Mouse (Mus musculus): Measurements from ENCODE around the gene Rpa1. TPM values are rescaled to one million over a fixed set of nuclear protein-coding genes. Genes with fewer than 3 reads are reported as not detected.
A peak's percentile ranks its signal among the peaks of the same experiment; 100 is the strongest.

The Rpa1 gene
- polyA plus RNA-seq, 1 experiment from 2014 or later, result 78.6 TPM

DNA sequence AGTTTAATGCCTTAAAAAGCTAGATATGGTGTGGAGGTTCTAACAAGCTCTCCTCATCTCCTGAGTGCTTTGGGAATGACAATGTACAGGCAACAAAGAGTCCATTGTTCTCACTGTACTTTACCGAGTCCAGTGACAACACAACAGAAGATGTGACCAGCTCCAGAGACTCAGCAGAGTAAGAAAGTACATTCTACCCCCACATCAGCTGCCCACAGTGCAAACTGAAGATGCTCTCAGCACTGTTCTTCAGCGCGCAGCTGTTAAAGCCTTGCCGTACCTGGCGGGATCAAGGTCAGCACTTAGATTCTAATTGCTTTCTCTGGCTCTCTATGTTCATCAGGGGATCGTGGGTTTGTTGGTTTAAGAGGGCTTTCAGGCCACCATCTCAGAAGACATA lies 36.4 kb downstream of the Rpa1 start:
- 89% methylated on average over 6 of the region's 6 CpGs for WGBS (ENCODE audit: insufficient replicate concordance)
- ATAC-seq (ENCODE audit: low read depth), result no peak
- H3K9me3 ChIP-seq (replicated peaks; ENCODE audit: control insufficient read depth, low read length), result no peaks in the 10 kb centered on the region

DNA sequence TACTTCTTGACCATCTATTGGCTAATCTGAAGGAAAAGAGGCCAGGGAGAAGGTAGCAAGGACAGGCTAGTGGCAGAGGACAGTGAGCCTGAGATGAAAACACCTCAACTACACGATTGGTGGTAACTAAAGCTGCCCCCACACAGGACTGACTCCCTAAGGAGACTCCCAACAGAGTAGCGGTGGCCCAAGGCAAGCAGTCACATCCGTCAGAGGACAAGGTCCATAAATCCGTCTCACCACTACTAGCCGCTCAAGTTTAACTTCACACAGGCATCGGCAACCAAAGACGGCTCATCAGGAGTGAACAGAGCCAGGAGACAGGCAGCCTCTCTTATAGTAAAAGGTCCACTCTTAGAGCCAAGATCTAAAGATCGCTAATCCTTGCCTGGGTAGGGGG lies 37.3 kb downstream of the Rpa1 start:
- Histone ChIP-seq H3K27ac (ENCODE audit: low read length) (no peak overlapping the region), H3K27me3 (ENCODE audit: control insufficient read depth, insufficient read depth, low read depth, low read length) (no peaks in the 10 kb centered on the region), H3K4me1 (ENCODE audit: control insufficient read depth, low read depth, low read length) (no peaks in the 10 kb centered on the region), H3K4me3 (ENCODE audit: low read depth, low read length) (no peak overlapping the region), H3K9ac (ENCODE audit: low read depth, low read length) (no peak overlapping the region), H3K9me3 (replicated peaks; ENCODE audit: control insufficient read depth, low read length) (no peaks in the 10 kb centered on the region), H3K36me3 (ENCODE audit: control insufficient read depth, insufficient read depth) (peaks cover 79% of the 10 kb centered on the region), H3K4me2 (ENCODE audit: low read depth, low read length) (no peak overlapping the region)
- 88% methylated on average over 8 of the region's 8 CpGs for WGBS (ENCODE audit: insufficient replicate concordance)
- no peak for ATAC-seq (ENCODE audit: low read depth)

More for the DNA sequence above, 36.4 kb downstream of the Rpa1 start:
- Histone ChIP-seq H3K27ac (ENCODE audit: low read length) (no peak overlapping the region), H3K27me3 (ENCODE audit: control insufficient read depth, insufficient read depth, low read depth, low read length) (no peaks in the 10 kb centered on the region), H3K9ac (ENCODE audit: low read depth, low read length) (no peak overlapping the region), H3K4me3 (ENCODE audit: low read depth, low read length) (no peak overlapping the region), H3K4me1 (ENCODE audit: control insufficient read depth, low read depth, low read length) (no peaks in the 10 kb centered on the region), H3K36me3 (ENCODE audit: control insufficient read depth, insufficient read depth) (peaks cover 77% of the 10 kb centered on the region), H3K4me2 (ENCODE audit: low read depth, low read length) (no peak overlapping the region)

DNA sequence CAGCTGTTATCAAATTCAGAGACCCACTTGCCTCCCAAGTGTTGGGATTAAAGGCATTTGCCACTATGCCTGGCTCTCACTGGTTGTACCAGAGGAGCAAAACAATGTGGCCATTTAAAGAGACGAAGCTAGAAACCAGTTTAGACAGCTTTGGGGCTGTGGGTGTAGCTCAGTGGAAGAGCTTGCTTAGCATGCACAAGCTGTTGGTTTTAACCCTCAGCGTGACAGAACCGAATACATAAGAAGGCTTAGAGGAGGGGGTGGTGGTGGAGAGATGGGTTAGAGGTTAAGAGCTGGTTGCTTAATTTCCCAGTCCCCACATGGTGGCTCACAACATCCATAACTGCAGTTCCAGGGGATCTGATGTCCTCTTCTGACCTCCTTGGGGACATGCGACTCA lies 39.5 kb downstream of the Rpa1 start:
- Histone ChIP-seq H3K36me3 (ENCODE audit: control insufficient read depth, insufficient read depth) (peaks cover 73% of the 10 kb centered on the region), H3K4me2 (ENCODE audit: low read depth, low read length) (no peak overlapping the region), H3K4me3 (ENCODE audit: low read depth, low read length) (no peak overlapping the region), H3K27me3 (ENCODE audit: control insufficient read depth, insufficient read depth, low read depth, low read length) (no peaks in the 10 kb centered on the region), H3K4me1 (ENCODE audit: control insufficient read depth, low read depth, low read length) (no peaks in the 10 kb centered on the region; the same call in 1 of the 2 replicates), H3K27ac (ENCODE audit: low read length) (no peak overlapping the region), H3K9ac (ENCODE audit: low read depth, low read length) (no peak overlapping the region), H3K9me3 (replicated peaks; ENCODE audit: control insufficient read depth, low read length) (no peaks in the 10 kb centered on the region)
- no peak for ATAC-seq (ENCODE audit: low read depth)
- WGBS (ENCODE audit: insufficient replicate concordance), result 83% methylated on average over 4 of the region's 4 CpGs

DNA sequence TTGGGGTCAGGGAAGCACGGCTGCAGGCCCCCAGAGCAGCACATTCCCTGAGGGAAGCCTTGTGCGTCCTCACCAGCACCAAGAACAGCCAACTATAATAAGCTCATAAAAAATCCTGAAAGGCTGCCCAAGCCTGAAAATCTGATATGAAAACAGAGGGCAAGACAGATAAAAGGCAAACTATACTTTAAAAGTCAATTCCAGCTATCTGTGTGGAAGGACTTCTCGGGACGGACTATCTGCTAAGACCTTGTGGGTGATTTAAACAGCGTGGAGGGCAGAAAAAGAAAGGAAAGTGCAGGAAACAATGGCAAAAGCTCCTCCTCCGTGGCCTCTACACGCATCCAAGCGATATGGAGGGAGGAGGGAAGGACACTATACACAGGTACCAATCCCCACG lies 43.3 kb downstream of the Rpa1 start:
- Histone ChIP-seq H3K36me3 (ENCODE audit: control insufficient read depth, insufficient read depth) (peaks cover 73% of the 10 kb centered on the region), H3K27me3 (ENCODE audit: control insufficient read depth, insufficient read depth, low read depth, low read length) (no peaks in the 10 kb centered on the region), H3K4me2 (ENCODE audit: low read depth, low read length) (no peak overlapping the region), H3K9me3 (replicated peaks; ENCODE audit: control insufficient read depth, low read length) (no peaks in the 10 kb centered on the region), H3K9ac (ENCODE audit: low read depth, low read length) (no peak overlapping the region), H3K27ac (ENCODE audit: low read length) (no peak overlapping the region), H3K4me1 (ENCODE audit: control insufficient read depth, low read depth, low read length) (peaks cover 9% of the 10 kb centered on the region), H3K4me3 (ENCODE audit: low read depth, low read length) (no peak overlapping the region)
- WGBS (ENCODE audit: insufficient replicate concordance), result 47% methylated on average over 9 of the region's 9 CpGs
- no peak for ATAC-seq (ENCODE audit: low read depth)

DNA sequence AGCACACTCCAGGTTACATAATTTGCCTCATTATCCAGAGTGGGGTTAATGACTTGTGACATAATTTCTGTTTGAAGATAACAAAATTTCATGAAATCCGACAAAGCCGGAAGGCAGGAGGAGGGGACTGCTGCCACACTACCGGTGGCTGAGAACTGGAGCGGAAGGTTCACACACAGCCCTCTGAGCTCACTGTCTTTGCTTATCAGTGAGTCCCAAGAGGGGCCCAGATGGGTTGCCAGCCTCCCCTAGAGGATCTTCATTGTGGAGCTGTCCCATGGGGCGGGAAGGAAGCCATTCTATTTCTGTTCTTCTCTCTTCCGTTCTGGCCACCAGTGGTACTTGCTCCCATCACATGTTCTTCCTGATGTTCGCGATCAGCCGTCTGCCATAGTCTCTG lies 47.2 kb downstream of the Rpa1 start:
- Histone ChIP-seq H3K27me3 (ENCODE audit: control insufficient read depth, insufficient read depth, low read depth, low read length) (no peaks in the 10 kb centered on the region), H3K9me3 (replicated peaks; ENCODE audit: control insufficient read depth, low read length) (no peaks in the 10 kb centered on the region), H3K9ac (ENCODE audit: low read depth, low read length) (no peak overlapping the region), H3K4me1 (ENCODE audit: control insufficient read depth, low read depth, low read length) (peaks cover 19% of the 10 kb centered on the region), H3K4me3 (ENCODE audit: low read depth, low read length) (no peak overlapping the region), H3K27ac (ENCODE audit: low read length) (0 out of 2 replicates have a peak overlapping the region, but pooled peaks have one; percentile 24), H3K36me3 (ENCODE audit: control insufficient read depth, insufficient read depth) (peaks cover 46% of the 10 kb centered on the region), H3K4me2 (ENCODE audit: low read depth, low read length) (no peak overlapping the region)
- peak; percentile 80 for ATAC-seq (ENCODE audit: low read depth)
- 41% methylated on average over 9 of the region's 9 CpGs for WGBS (ENCODE audit: insufficient replicate concordance)

DNA sequence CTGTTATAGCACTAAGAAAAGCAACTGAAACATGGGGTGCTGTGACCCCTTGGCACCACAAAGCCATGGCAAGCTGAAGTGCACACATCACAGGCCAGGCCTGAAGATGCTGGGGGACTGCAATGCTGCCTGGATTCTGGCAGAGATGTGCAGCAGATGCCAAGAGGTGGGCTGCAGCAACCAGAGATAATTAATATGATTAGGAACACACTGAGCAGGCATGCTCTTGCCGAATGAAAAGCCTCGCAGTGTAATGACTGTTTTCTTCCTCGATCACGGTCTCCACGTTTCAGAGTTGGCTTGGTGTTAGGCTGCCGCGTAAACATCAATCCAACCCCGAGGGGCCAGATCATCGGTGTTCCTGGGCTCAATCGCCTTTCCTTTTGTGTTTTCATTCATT lies 48.3 kb downstream of the Rpa1 start:
- no peak overlapping the region for H3K27ac ChIP-seq (ENCODE audit: low read length)
- H3K4me1 ChIP-seq (ENCODE audit: control insufficient read depth, low read depth, low read length), result peaks cover 26% of the 10 kb centered on the region
- H3K27me3 ChIP-seq (ENCODE audit: control insufficient read depth, insufficient read depth, low read depth, low read length), result no peaks in the 10 kb centered on the region
- peaks cover 40% of the 10 kb centered on the region for H3K36me3 ChIP-seq (ENCODE audit: control insufficient read depth, insufficient read depth)
- H3K4me2 ChIP-seq (ENCODE audit: low read depth, low read length), result no peak overlapping the region
- H3K9me3 ChIP-seq (replicated peaks; ENCODE audit: control insufficient read depth, low read length), result no peaks in the 10 kb centered on the region
- H3K4me3 ChIP-seq (ENCODE audit: low read depth, low read length), result no peak overlapping the region
- WGBS (ENCODE audit: insufficient replicate concordance), result 85% methylated on average over 10 of the region's 10 CpGs
- ATAC-seq (ENCODE audit: low read depth), result no peak
- no peak overlapping the region for H3K9ac ChIP-seq (ENCODE audit: low read depth, low read length)

DNA sequence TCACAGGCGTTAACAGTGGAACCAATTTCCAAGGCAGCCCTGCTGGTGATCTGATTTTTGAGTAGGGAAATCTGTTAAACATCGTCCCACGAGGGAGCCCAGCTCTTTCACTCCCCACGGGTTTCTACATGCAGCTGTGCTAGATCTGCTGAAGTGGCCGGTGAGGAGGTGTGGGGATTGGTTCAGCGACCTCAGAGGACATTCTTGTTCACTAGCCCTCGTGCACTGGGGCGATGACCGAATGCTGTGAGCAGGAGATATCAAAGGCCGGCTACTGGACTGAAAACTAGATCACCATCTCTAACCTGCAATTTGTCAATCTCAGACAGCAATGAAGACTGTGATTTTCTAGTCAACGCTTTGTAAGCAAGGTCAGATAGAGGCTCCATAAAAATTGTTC lies 49.6 kb downstream of the Rpa1 start:
- Histone ChIP-seq H3K9ac (ENCODE audit: low read depth, low read length) (no peak overlapping the region), H3K4me1 (ENCODE audit: control insufficient read depth, low read depth, low read length) (peaks cover 33% of the 10 kb centered on the region), H3K27ac (ENCODE audit: low read length) (no peak overlapping the region), H3K36me3 (ENCODE audit: control insufficient read depth, insufficient read depth) (peaks cover 36% of the 10 kb centered on the region), H3K27me3 (ENCODE audit: control insufficient read depth, insufficient read depth, low read depth, low read length) (no peaks in the 10 kb centered on the region), H3K4me2 (ENCODE audit: low read depth, low read length) (no peak overlapping the region), H3K9me3 (replicated peaks; ENCODE audit: control insufficient read depth, low read length) (no peaks in the 10 kb centered on the region), H3K4me3 (ENCODE audit: low read depth, low read length) (no peak overlapping the region)
- 62% methylated on average over 11 of the region's 11 CpGs for WGBS (ENCODE audit: insufficient replicate concordance)
- ATAC-seq (ENCODE audit: low read depth), result no peak

DNA sequence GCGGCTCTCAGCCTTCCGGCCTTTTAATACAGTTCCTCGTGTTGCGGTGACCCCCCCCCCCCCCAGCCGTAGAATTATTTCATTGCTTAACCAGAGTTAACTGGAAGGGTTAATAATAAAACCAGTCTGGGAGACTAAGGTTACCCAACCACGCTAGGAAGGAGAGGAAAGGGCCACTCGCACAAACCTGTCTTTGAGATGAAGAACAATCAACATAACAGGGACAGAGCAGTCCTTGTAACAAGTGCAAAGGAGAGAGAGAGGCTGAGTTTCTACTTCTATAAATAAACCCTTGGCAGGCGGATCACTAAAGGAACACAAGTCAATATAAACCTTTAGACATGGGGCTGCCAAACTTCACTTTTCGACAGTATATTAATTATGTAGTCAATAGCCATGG lies 50.5 kb downstream of the Rpa1 start:
- H3K9ac ChIP-seq (ENCODE audit: low read depth, low read length), result no peak overlapping the region
- H3K4me2 ChIP-seq (ENCODE audit: low read depth, low read length), result no peak overlapping the region
- no peak overlapping the region for H3K27ac ChIP-seq (ENCODE audit: low read length)
- ATAC-seq (ENCODE audit: low read depth), result no peak
- H3K4me3 ChIP-seq (ENCODE audit: low read depth, low read length), result no peak overlapping the region
- H3K36me3 ChIP-seq (ENCODE audit: control insufficient read depth, insufficient read depth), result peaks cover 30% of the 10 kb centered on the region
- H3K4me1 ChIP-seq (ENCODE audit: control insufficient read depth, low read depth, low read length), result peaks cover 33% of the 10 kb centered on the region
- WGBS (ENCODE audit: insufficient replicate concordance), result 66% methylated on average over 9 of the region's 9 CpGs
- no peaks in the 10 kb centered on the region for H3K9me3 ChIP-seq (replicated peaks; ENCODE audit: control insufficient read depth, low read length)
- 0 out of 2 replicates have a peak, but pooled peaks cover 2% of the 10 kb centered on the region for H3K27me3 ChIP-seq (ENCODE audit: control insufficient read depth, insufficient read depth, low read depth, low read length)

DNA sequence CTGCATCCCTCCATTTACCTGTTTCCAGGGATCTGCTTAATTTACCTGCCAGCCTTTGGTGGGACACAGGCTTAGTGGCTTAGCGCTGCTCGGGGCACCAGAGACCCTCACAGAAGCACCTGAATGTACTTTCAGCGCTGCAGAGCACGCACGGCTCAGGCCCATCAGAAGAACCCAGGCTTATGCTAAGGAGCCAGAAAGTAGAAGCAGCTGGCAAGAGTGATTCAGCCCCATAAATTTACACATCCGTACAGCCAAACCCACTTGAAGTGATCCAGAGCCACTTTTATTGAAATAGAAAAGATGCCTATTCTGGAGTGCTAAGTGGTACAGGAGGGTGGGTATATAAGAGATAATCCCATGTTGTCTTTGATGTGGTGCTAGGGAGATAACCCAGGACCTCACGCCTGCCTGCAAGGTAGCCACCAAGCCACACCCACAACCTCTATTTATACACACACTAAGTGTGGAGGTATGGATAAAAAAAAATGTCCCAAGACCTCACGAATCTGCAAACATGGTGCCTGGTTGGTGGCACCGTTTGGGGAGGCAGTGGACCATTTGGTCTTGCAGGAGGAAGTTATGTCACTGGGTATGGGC lies 51.6 kb downstream of the Rpa1 start:
- H3K9me3 ChIP-seq (replicated peaks; ENCODE audit: control insufficient read depth, low read length), result no peaks in the 10 kb centered on the region
- H3K4me1 ChIP-seq (ENCODE audit: control insufficient read depth, low read depth, low read length), result peaks cover 32% of the 10 kb centered on the region
- 55% methylated on average over 9 of the region's 9 CpGs for WGBS (ENCODE audit: insufficient replicate concordance)
- no peak overlapping the region for H3K9ac ChIP-seq (ENCODE audit: low read depth, low read length)
- H3K36me3 ChIP-seq (ENCODE audit: control insufficient read depth, insufficient read depth), result peaks cover 20% of the 10 kb centered on the region
- no peak overlapping the region for H3K4me2 ChIP-seq (ENCODE audit: low read depth, low read length)
- H3K27me3 ChIP-seq (ENCODE audit: control insufficient read depth, insufficient read depth, low read depth, low read length), result peaks cover 2% of the 10 kb centered on the region; the same call in 1 of the 2 replicates
- no peak overlapping the region for H3K27ac ChIP-seq (ENCODE audit: low read length)
- H3K4me3 ChIP-seq (ENCODE audit: low read depth, low read length), result no peak overlapping the region
- 0 out of 2 replicates have a peak, but pooled peaks have one; percentile 38 for ATAC-seq (ENCODE audit: low read depth)

All from liver, embryonic 16.5 days (tissue).